Mouse (Mus musculus) hindbrain, embryonic 16.5 days (tissue): ENCODE results near the gene Zbtb37. TPM values are rescaled to one million over a fixed set of nuclear protein-coding genes. Genes with fewer than 3 reads are reported as not detected.

ENCODE experiments used
- ATAC-seq: fragments of 200-750 bp; cut with Nextera tagmentation; 2 replicates; pipeline ENCODE4 v1.8.0; 2017; ENCODE audit warnings: moderate TSS enrichment, moderate library complexity
- H3K27ac ChIP-seq: fragments of 300-500 bp; sonication (generic); 2 replicates; pipeline ENCODE4 v1.5.1; 2014; ENCODE audit warnings: low read depth, mild to moderate bottlenecking, control low read depth, low read length, moderate library complexity
- H3K27me3 ChIP-seq: fragments of 300-500 bp; sonication (generic); replicated peaks from 2 replicates; pipeline ENCODE4 v1.6.1; 2014; ENCODE audit warnings: low read length; ENCODE audit not compliant: control insufficient read depth, insufficient read depth
- H3K36me3 ChIP-seq: fragments of 300-500 bp; sonication (generic); 2 replicates; pipeline ENCODE4 v1.6.1; 2014; ENCODE audit warnings: mild to moderate bottlenecking, low read length, moderate library complexity, mixed read lengths; ENCODE audit not compliant: control insufficient read depth, insufficient read depth
- H3K4me1 ChIP-seq: fragments of 300-500 bp; sonication (generic); 2 replicates; pipeline ENCODE4 v1.6.1; 2014; ENCODE audit warnings: low read depth, low read length; ENCODE audit not compliant: control insufficient read depth, insufficient read depth
- H3K4me2 ChIP-seq: fragments of 300-500 bp; sonication (generic); 2 replicates; pipeline ENCODE4 v1.6.1; 2014; ENCODE audit warnings: mild to moderate bottlenecking, low read length, control low read depth, moderate library complexity
- H3K4me3 ChIP-seq: fragments of 300-500 bp; sonication (generic); 2 replicates; pipeline ENCODE4 v1.5.1; 2014; ENCODE audit warnings: mild to moderate bottlenecking, low read length, control low read depth, moderate library complexity
- H3K9ac ChIP-seq: fragments of 300-500 bp; sonication (generic); 2 replicates; pipeline ENCODE4 v1.6.1; 2014; ENCODE audit warnings: low read depth, mild to moderate bottlenecking, control low read depth, low read length, moderate library complexity
- H3K9me3 ChIP-seq: fragments of 300-500 bp; sonication (generic); 2 replicates; pipeline ENCODE4 v1.6.1; 2014; ENCODE audit warnings: mild to moderate bottlenecking, low read length, moderate library complexity; ENCODE audit not compliant: control insufficient read depth
- WGBS: fragments of 180-500 bp; shearing (Covaris S2); extraction: QIAGEN DNeasy Blood & Tissue Kit; methylation state at CpG from one replicate; pipeline ENCODE4 v1.1.7; 2014; 5-methylcytosine and 5-hydroxymethylcytosine counted together
- polyA plus RNA-seq: library from polyadenylated mRNA; unstranded; fragments of >200 nt; fragmentation: Nextera tagmentation; extraction: Ambion mirVana; gene quantifications from 2 replicates; pipeline ENCODE4 v1.2.1, GENCODE M21; 2015

The Zbtb37 gene
- polyA plus RNA-seq = 9.6 and 11.8 TPM in 2 replicates

- peaks cover 28% of the 10 kb centered on the region for H3K4me1 ChIP-seq
- no peaks in the 10 kb centered on the region for H3K27me3 ChIP-seq
- peak; percentile 96 for ATAC-seq
- H3K4me2 ChIP-seq = peak within 1 kb of the TSS; percentile 78
- peak within 1 kb of the TSS; percentile 79 for H3K4me3 ChIP-seq
- peak within 1 kb of the TSS; percentile 94 for H3K27ac ChIP-seq
- peaks cover 20% of the 10 kb centered on the region for H3K36me3 ChIP-seq
- WGBS = under 1% methylated on average over 54 of the region's 76 CpGs
- peak within 1 kb of the TSS; percentile 97 for H3K9ac ChIP-seq
- no peaks in the 10 kb centered on the region for H3K9me3 ChIP-seq
Measured at GRCm38 (mm10) chr1:161034435-161035280, at the start of gene Zbtb37. Gene Zbtb37 (minus strand): TSS chr1:161034849.

GRCm38 (mm10) chr1:161077243-161077642 is 42.6 kb upstream of the Zbtb37 start:
- ATAC-seq = no peak
- 95% methylated on average over 3 of the region's 3 CpGs for WGBS

DNA sequence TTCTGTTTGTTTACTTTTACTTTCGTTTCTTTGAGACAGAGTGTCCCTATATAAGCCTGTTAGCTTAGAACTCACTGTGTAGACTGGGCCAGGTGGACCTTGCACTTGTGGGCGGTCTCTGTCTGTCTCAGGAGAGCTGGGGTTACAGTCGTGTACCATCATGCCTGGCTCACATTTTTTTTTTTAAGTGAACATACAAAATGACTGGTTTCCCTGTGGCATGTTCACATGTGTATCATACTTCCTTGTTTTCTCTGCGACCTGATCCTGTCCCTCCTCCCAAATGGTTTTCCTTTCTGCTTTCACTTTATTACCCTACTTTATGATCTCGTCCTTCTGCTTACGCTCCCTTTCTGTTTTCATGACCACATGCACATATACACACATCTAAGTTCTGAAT is 41.6 kb upstream of the Zbtb37 start:
- H3K4me1 ChIP-seq = peaks cover 18% of the 10 kb centered on the region
- 90% methylated on average over 6 of the region's 6 CpGs for WGBS
- no peak overlapping the region for H3K9ac ChIP-seq
- H3K9me3 ChIP-seq = no peaks in the 10 kb centered on the region
- H3K36me3 ChIP-seq = no peaks in the 10 kb centered on the region; the same call in 1 of the 2 replicates
- no peak overlapping the region for H3K27ac ChIP-seq
- H3K4me3 ChIP-seq = no peak overlapping the region
- ATAC-seq = no peak
- no peak overlapping the region for H3K4me2 ChIP-seq
- no peaks in the 10 kb centered on the region for H3K27me3 ChIP-seq

More at GRCm38 (mm10) chr1:161077243-161077642, 42.6 kb upstream of the Zbtb37 start:
- Histone ChIP-seq H3K36me3 (no peaks in the 10 kb centered on the region; the same call in 1 of the 2 replicates), H3K9ac (no peak overlapping the region), H3K9me3 (no peaks in the 10 kb centered on the region), H3K4me1 (peaks cover 10% of the 10 kb centered on the region), H3K4me3 (no peak overlapping the region), H3K27me3 (no peaks in the 10 kb centered on the region), H3K4me2 (no peak overlapping the region), H3K27ac (no peak overlapping the region)

DNA sequence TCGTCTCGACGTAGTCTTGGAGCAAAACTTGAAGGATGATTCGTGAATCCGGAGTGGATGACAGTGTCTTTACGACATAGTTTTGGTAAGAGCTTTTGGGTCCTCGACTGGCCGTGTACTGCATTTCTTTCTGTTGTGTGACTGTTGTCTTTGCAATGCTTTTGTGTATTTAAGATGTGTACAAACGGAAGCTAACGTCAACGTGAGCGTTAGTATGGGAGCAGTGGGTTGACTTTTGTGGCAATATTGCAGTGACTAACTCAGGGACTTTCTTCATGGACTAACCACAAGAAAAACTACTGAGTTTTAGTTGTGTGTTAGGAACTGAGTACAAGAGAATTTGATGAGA is 36.6 kb upstream of the Zbtb37 start:
- Histone ChIP-seq H3K27me3 (no peaks in the 10 kb centered on the region), H3K4me2 (peak overlapping the region; percentile 70), H3K4me3 (peak overlapping the region; percentile 63), H3K27ac (peak overlapping the region; percentile 44), H3K36me3 (no peaks in the 10 kb centered on the region), H3K9ac (peak overlapping the region; percentile 74), H3K4me1 (peaks cover 18% of the 10 kb centered on the region), H3K9me3 (no peaks in the 10 kb centered on the region)
- WGBS = 0% methylated on average over 12 of the region's 12 CpGs
- no peak for ATAC-seq

DNA sequence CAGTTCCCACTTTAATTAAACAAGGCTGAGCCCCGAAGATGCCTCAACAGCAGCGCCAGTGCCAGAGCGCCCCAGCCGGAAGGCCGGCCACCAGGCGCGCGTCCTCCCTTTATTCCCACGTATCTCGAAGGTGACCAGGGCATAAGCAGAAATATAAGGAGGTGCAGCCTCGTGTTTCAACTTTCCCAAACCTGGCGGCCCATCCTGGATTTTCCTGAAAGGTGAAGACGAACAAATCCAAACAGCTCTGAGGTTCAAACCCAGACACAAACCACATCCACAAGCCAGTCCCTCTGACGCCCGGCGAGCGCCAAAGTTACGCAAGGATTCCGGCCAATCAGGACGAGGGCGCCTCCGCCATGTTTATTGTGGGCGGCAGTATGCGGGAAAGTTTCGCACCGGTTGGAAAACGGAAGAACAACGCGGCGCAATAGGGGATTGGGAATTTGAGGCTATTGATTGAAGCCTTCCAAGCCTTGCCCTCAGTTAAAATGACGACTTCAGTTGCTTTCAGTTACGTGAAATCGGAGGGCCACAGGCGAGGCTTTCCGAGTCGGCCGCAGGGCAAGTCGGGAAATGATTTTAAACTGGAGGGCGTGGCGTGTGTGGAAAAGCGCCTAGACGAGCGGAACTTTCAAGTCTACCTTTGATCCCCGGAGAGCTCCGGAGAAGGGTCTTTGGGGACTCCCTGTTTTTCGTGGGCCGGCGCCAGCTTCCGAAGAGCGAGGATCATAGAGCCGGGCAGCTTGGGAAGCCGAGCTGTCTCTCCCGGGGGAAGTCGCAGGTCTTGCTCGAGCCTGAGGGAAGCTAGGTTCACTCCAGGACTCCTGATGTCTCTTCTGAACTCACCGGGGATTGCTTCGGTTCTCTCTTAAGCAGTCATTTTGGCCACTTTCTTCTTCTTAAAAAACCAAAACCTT is 36.0 kb upstream of the Zbtb37 start, which contains the start of the genes Dars2 and Cenpl:
Gene Dars2 (minus strand): TSS at position 307 of the 920 bp plus-strand sequence.
Gene Cenpl (plus strand): TSS at position 362 of the 920 bp plus-strand sequence.
- peak within 1 kb of the TSS; percentile 80 for H3K4me2 ChIP-seq
- no peaks in the 10 kb centered on the region for H3K36me3 ChIP-seq
- peak within 1 kb of the TSS; percentile 80 for H3K9ac ChIP-seq
- ATAC-seq = peak; percentile 100
- no peaks in the 10 kb centered on the region for H3K9me3 ChIP-seq
- under 1% methylated on average over 57 of the region's 57 CpGs for WGBS
- peak within 1 kb of the TSS; percentile 83 for H3K27ac ChIP-seq
- peak within 1 kb of the TSS; percentile 63 for H3K4me3 ChIP-seq
- H3K27me3 ChIP-seq = no peaks in the 10 kb centered on the region
- peaks cover 18% of the 10 kb centered on the region for H3K4me1 ChIP-seq

GRCm38 (mm10) chr1:161063351-161063750 is 28.7 kb upstream of the Zbtb37 start:
- no peak for ATAC-seq
- Histone ChIP-seq H3K4me1 (no peaks in the 10 kb centered on the region), H3K9me3 (no peaks in the 10 kb centered on the region), H3K9ac (no peak overlapping the region), H3K27ac (no peak overlapping the region), H3K27me3 (no peaks in the 10 kb centered on the region), H3K36me3 (no peaks in the 10 kb centered on the region), H3K4me3 (no peak overlapping the region), H3K4me2 (no peak overlapping the region)
- 68% methylated on average over 1 of the region's 1 CpGs for WGBS

DNA sequence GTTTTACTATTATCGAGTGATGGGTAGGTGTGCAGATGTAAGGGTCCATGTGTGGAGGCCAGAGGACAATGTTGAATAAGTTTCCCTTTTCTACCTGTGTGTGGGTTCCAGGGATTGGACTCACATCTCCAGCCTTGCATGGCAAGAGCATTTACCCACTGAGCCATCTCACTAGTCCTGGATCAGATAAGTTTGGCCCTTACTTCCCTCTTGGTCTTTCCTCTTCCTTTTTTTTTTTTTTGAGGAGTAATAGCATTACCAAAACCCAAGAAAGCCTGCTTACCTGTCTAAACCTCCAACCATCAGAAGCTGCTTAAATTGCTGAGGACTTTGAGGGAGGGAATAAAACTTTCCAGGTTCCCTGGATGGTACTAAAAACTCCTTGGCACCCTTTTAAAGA is 22.5 kb upstream of the Zbtb37 start:
- no peak overlapping the region for H3K4me2 ChIP-seq
- no peak overlapping the region for H3K9ac ChIP-seq
- H3K4me3 ChIP-seq = no peak overlapping the region
- 98% methylated on average over 1 of the region's 1 CpGs for WGBS
- H3K9me3 ChIP-seq = no peaks in the 10 kb centered on the region
- ATAC-seq = no peak
- no peak overlapping the region for H3K27ac ChIP-seq
- peaks cover 5% of the 10 kb centered on the region; the same call in 1 of the 2 replicates for H3K36me3 ChIP-seq
- no peaks in the 10 kb centered on the region for H3K27me3 ChIP-seq
- H3K4me1 ChIP-seq = no peaks in the 10 kb centered on the region

GRCm38 (mm10) chr1:161046972-161047371 is 12.3 kb upstream of the Zbtb37 start:
- no peak overlapping the region for H3K27ac ChIP-seq
- no peak for ATAC-seq
- WGBS = 93% methylated on average over 3 of the region's 3 CpGs
- no peaks in the 10 kb centered on the region for H3K27me3 ChIP-seq
- no peaks in the 10 kb centered on the region for H3K4me1 ChIP-seq
- H3K4me2 ChIP-seq = no peak overlapping the region
- H3K4me3 ChIP-seq = no peak overlapping the region
- H3K9me3 ChIP-seq = no peaks in the 10 kb centered on the region
- no peak overlapping the region for H3K9ac ChIP-seq
- H3K36me3 ChIP-seq = peaks cover 14% of the 10 kb centered on the region
